Mouse (Mus musculus) embryonic facial prominence, embryonic 11.5 days (tissue): ENCODE measurements around the gene Zfp575. TPM values are rescaled to one million over a fixed set of nuclear protein-coding genes. Genes with fewer than 3 reads are reported as not detected.

Source experiments
- ATAC-seq: fragments of 200-750 bp; cut with Nextera tagmentation; replicated peaks from 2 replicates; pipeline ENCODE4 v1.8.0; 2017; ENCODE audit warnings: low read depth; ENCODE audit not compliant: insufficient number of reproducible peaks, low FRiP score, low TSS enrichment
- DNase-seq: peaks from one replicate; pipeline ENCODE4 v3.0.0-alpha.2; 2015; ENCODE audit warnings: low spot score
- H3K27ac ChIP-seq: fragments of 300-500 bp; sonication (generic); replicated peaks from 2 replicates; pipeline ENCODE4 v1.5.1; 2014; ENCODE audit warnings: mild to moderate bottlenecking, low read depth, low read length, control low read depth
- H3K27me3 ChIP-seq: fragments of 300-500 bp; sonication (generic); 2 replicates; pipeline ENCODE4 v1.6.1; 2014; ENCODE audit warnings: mild to moderate bottlenecking, low read length, moderate library complexity, mixed read lengths; ENCODE audit not compliant: control insufficient read depth, insufficient read depth
- H3K36me3 ChIP-seq: fragments of 300-500 bp; sonication (generic); replicated peaks from 2 replicates; pipeline ENCODE4 v1.6.1; 2014; ENCODE audit warnings: low read depth, mild to moderate bottlenecking, low read length, moderate library complexity, mixed read lengths; ENCODE audit not compliant: control insufficient read depth, insufficient read depth
- H3K4me1 ChIP-seq: fragments of 300-500 bp; sonication (generic); 2 replicates; pipeline ENCODE4 v1.6.1; 2014; ENCODE audit warnings: low read length, mixed read lengths; ENCODE audit not compliant: control insufficient read depth, insufficient read depth
- H3K4me2 ChIP-seq: fragments of 300-500 bp; sonication (generic); 2 replicates; pipeline ENCODE4 v1.6.1; 2014; ENCODE audit warnings: low read depth, mild to moderate bottlenecking, control low read depth, low read length, moderate library complexity
- H3K4me3 ChIP-seq: fragments of 300-500 bp; sonication (generic); 2 replicates; pipeline ENCODE4 v1.5.1; 2014; ENCODE audit warnings: low read depth, low read length, control low read depth
- H3K9ac ChIP-seq: fragments of 300-500 bp; sonication (generic); replicated peaks from 2 replicates; pipeline ENCODE4 v1.6.1; 2014; ENCODE audit warnings: mild to moderate bottlenecking, control low read depth, low read length
- H3K9me3 ChIP-seq: fragments of 300-500 bp; sonication (generic); replicated peaks from 2 replicates; pipeline ENCODE4 v1.6.1; 2016; ENCODE audit warnings: mild to moderate bottlenecking, low read length, inconsistent platforms, mixed read lengths; ENCODE audit not compliant: control insufficient read depth
- WGBS: fragments of 180-500 bp; shearing (Covaris S2); extraction: QIAGEN DNeasy Blood & Tissue Kit; methylation state at CpG from one replicate; pipeline ENCODE4 v1.1.7; 2014; 5-methylcytosine and 5-hydroxymethylcytosine counted together
- polyA plus RNA-seq: library from polyadenylated mRNA; unstranded; fragments of >200 nt; fragmentation: Nextera tagmentation; extraction: Ambion mirVana; gene quantifications from 2 replicates; pipeline ENCODE4 v1.2.1, GENCODE M21; 2014

Zfp575 gene
- polyA plus RNA-seq, 1 experiment from 2014 or later, result 0.91 TPM

DNA sequence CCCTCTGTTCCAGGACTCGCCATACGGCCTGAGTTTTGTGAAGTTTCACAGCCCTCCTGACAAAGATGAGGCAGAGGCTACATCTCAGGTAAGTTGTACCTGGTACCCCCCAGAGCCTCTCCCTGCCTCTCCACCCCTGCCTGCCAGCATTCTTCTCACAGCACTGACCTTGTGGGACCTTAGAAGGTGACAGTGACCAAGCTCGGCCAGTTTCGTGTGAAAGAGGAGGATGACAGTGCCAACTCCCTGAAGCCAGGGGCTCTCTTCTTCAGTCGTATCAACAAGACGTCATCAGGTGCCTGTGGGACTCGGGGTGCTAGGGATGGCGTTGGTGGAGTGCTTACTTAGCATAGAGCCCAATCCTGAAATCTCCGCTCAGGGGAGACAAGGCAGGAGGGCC lies 21.2 kb downstream of the Zfp575 start:
- peaks cover 15% of the 10 kb centered on the region for H3K36me3 ChIP-seq
- H3K4me2 ChIP-seq, result no peak overlapping the region
- no peak overlapping the region for H3K9ac ChIP-seq
- H3K27ac ChIP-seq, result no peak overlapping the region
- no peaks in the 10 kb centered on the region for H3K27me3 ChIP-seq
- no peak overlapping the region for H3K4me3 ChIP-seq
- H3K4me1 ChIP-seq, result no peaks in the 10 kb centered on the region
- no peak for ATAC-seq
- H3K9me3 ChIP-seq, result no peaks in the 10 kb centered on the region
- no peak for DNase-seq
- WGBS, result 89% methylated on average over 9 of the region's 9 CpGs

DNA sequence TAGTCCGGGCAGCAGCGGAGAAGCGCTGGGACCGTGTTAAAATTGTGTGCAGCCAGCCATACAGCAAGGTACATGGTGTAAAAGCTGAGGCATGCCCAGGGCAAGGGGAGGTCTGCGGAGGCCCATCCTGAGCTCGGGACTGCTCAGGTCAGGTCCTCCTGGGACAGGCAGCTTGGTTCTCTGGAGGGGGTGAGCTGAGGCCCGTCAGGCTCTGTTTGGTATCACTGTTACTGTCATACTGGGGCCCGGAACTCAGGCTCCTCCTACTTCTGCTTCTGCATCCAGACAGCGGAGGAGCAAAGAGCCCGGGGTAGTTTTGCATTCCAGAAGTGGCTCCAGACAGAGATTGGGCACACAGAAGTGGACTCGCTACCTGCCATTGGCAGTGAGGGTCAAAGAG lies 21.8 kb downstream of the Zfp575 start:
- ATAC-seq, result no peak
- Histone ChIP-seq H3K36me3 (peaks cover 14% of the 10 kb centered on the region), H3K4me2 (no peak overlapping the region), H3K9me3 (no peaks in the 10 kb centered on the region), H3K27me3 (no peaks in the 10 kb centered on the region), H3K27ac (no peak overlapping the region), H3K9ac (no peak overlapping the region), H3K4me1 (no peaks in the 10 kb centered on the region), H3K4me3 (no peak overlapping the region)
- 95% methylated on average over 11 of the region's 11 CpGs for WGBS
- DNase-seq, result no peak

DNA sequence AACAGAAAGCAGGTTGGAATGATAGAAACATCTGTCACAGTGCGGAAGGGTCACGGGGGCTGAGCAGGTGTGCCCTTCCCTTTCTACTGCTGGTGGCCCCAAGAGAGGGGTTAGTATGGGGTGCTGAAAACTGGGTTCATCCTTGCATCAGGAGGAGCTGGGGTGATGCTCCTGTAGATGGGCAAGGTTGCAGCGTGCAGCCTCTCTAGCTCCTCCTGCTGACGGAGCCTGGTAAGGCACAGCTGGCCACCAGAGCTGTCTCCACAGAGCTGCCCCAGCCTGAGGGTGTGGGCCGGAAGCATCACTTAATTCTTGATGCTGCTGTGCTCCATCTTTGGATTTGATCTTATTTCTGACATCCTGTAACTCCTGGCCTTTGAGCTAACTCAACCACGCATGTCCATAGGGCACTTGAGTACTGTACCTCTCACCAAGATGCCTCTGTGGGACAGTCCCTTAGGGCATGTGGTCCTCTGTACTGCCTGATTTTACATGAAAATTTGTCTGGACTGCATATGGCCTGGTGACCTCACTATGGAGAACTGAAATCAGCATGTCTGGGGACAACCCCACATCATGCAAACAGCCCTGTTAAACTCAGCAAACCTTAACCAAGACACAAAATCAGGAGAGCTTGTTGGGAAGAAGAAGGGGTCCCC lies 22.7 kb downstream of the Zfp575 start:
- H3K4me3 ChIP-seq, result no peak overlapping the region
- no peaks in the 10 kb centered on the region for H3K9me3 ChIP-seq
- H3K36me3 ChIP-seq, result peaks cover 11% of the 10 kb centered on the region
- H3K9ac ChIP-seq, result no peak overlapping the region
- no peak for ATAC-seq
- H3K4me1 ChIP-seq, result no peaks in the 10 kb centered on the region
- 70% methylated on average over 6 of the region's 6 CpGs for WGBS
- no peak overlapping the region for H3K27ac ChIP-seq
- peak; percentile 73 for DNase-seq
- no peaks in the 10 kb centered on the region for H3K27me3 ChIP-seq
- no peak overlapping the region for H3K4me2 ChIP-seq

DNA sequence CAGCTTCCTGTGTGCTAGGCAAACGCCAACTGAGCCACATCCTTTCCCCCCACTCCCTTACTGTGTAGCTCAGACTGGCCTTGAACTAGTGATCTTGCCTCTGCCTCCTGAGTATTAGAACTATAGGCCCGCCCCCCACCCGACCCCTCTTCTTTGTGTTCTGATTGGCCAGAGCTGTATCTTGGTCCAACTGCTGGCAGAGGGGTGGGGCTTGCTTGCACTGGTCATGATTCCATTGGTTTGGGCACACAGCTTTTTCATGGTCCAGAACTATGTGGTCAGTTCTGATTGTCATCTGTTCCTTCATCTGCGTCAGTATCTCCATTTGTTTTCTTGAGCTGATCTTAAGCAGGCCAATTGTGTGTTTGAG lies 23.6 kb downstream of the Zfp575 start:
- Histone ChIP-seq H3K27me3 (no peaks in the 10 kb centered on the region), H3K4me2 (no peak overlapping the region), H3K9ac (no peak overlapping the region), H3K4me1 (no peaks in the 10 kb centered on the region), H3K36me3 (peaks cover 13% of the 10 kb centered on the region), H3K9me3 (no peaks in the 10 kb centered on the region), H3K27ac (no peak overlapping the region), H3K4me3 (no peak overlapping the region)
- no peak for ATAC-seq
- DNase-seq, result no peak
- WGBS, result 91% methylated on average over 4 of the region's 4 CpGs

DNA sequence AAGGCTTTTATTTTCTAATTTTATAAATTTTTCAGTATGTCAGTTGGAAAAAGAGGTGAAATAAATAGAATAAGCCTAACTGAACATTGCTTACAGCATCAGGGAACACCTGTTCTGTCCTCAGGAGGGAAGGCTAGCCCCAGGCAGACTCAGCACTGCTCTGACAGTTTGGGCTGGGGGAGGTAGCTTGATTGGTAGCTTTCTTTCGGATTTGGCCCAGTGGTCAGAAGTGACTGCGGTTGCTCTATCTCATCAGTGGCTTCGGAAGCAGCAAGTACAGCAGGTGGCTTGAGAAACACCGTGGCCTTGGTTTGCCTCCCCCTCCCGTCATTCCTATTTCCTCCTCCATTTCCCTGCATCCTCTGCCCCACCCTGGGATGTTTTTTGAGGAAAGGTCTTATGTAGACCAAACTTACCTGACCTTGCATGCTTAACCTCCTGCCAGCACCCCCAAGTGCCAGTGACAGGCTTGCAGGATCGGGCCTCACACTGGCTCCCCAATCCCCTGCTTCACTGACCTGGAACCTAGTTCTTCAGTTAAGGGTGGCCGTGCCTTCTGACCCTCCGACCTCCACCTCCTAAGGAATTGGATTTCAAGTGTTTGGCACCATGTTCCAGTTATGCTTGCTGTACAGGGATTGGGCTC lies 24.1 kb downstream of the Zfp575 start:
- H3K27ac ChIP-seq, result no peak overlapping the region
- no peaks in the 10 kb centered on the region for H3K9me3 ChIP-seq
- 92% methylated on average over 8 of the region's 8 CpGs for WGBS
- peaks cover 11% of the 10 kb centered on the region for H3K36me3 ChIP-seq
- DNase-seq, result no peak
- no peaks in the 10 kb centered on the region for H3K27me3 ChIP-seq
- no peak for ATAC-seq
- H3K9ac ChIP-seq, result no peak overlapping the region
- no peak overlapping the region for H3K4me2 ChIP-seq
- no peak overlapping the region for H3K4me3 ChIP-seq
- H3K4me1 ChIP-seq, result no peaks in the 10 kb centered on the region

DNA sequence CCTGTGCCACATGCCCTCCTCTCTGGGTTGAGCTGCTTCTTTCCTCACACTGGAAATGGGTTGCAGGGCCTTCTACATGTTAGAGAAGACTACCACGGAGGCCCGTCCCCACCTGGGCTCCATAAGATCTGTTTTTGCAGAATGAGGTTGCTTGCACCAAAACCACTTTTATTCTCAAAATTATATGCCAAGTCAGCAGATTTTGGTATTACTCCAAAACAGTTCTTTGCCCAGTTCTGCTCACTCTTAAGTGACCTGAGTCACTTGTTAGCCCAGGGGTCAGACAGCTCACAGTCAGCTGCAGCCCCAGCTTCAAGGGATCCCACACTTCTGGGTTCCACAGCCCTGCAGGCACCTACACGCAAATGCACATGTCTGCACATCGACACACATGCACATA lies 26.0 kb downstream of the Zfp575 start:
- Histone ChIP-seq H3K4me3 (no peak overlapping the region), H3K27me3 (no peaks in the 10 kb centered on the region), H3K9me3 (no peaks in the 10 kb centered on the region), H3K36me3 (peaks cover 2% of the 10 kb centered on the region), H3K9ac (no peak overlapping the region), H3K4me2 (no peak overlapping the region), H3K27ac (no peak overlapping the region), H3K4me1 (no peaks in the 10 kb centered on the region)
- DNase-seq (no peak), ATAC-seq (no peak)
- 87% methylated on average over 4 of the region's 4 CpGs for WGBS

DNA sequence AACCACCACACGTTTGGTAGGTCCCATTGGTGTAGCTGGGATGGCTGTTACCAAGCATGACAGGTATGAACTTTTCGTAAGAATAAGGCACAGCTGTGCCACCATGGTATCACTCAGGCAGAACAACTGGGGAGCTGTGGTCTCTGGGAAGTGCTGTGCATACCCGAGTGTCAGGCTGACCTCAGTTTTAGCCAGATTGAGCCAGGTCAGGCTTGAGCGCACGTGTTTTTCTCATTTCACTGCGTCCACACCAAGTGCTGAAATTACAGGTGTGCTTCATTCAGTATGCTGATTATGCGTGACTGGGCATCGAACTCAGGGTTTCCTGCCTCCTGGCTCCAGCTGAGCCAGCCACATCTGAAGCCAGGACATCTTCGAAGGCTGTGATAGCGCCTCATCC lies 31.7 kb downstream of the Zfp575 start:
- no peak for ATAC-seq
- DNase-seq, result no peak
- Histone ChIP-seq H3K9ac (no peak overlapping the region), H3K36me3 (peaks cover 6% of the 10 kb centered on the region; the same call in 1 of the 2 replicates), H3K4me2 (no peak overlapping the region), H3K27ac (no peak overlapping the region), H3K9me3 (no peaks in the 10 kb centered on the region), H3K27me3 (no peaks in the 10 kb centered on the region), H3K4me1 (no peaks in the 10 kb centered on the region), H3K4me3 (no peak overlapping the region)
- WGBS, result 85% methylated on average over 10 of the region's 10 CpGs

DNA sequence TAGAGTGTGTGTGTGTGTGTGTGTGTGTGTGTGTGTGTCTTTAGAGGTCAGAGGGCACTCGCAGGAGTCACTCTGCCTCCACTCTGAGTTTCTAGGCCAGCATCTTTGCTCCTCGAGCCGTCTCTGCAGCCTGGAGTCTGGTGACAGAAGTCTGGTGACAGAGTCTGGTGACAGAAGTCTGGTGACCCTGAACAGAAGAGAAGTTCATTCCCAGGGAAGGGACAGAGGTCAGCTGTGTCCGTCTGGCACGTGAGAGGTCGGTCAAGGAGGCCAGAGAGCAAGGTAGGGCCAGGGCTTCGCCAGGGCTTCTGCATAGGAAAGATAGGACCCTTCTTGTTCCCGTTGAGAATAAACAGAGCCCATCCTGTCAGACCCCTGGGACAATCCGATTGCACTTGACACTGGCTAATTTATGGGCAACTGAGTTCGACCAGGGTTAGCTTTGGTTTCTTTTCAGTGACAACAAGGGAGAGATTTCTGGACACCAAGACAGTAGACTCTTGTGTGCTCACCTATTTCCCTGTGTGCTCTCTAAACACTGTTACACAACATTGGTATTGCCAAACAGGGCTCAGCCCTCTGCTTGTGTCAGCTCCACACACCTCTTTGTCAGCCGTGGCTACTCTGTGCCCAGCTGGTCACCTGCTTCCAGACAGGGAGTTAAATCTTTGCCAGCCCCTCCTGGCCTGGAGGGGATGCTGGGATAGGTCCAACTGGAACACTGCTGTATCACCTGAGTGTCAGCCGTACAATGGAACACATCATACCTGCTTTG lies 35.3 kb downstream of the Zfp575 start:
- H3K27me3 ChIP-seq, result no peaks in the 10 kb centered on the region
- no peak overlapping the region for H3K4me2 ChIP-seq
- H3K9ac ChIP-seq, result no peak overlapping the region
- no peak overlapping the region for H3K27ac ChIP-seq
- H3K4me3 ChIP-seq, result no peak overlapping the region
- ATAC-seq (no peak), DNase-seq (no peak)
- peaks cover 4% of the 10 kb centered on the region; the same call in 1 of the 2 replicates for H3K36me3 ChIP-seq
- WGBS, result 86% methylated on average over 12 of the region's 12 CpGs
- peaks cover 3% of the 10 kb centered on the region; the same call in 1 of the 2 replicates for H3K4me1 ChIP-seq
- no peaks in the 10 kb centered on the region for H3K9me3 ChIP-seq
